In genomic region chr11:54018893-54019732, GRCm38 (mm10) we compare ENCODE assay signal across 25 mouse cellular contexts. TPM values are rescaled to one million over a fixed set of nuclear protein-coding genes. Genes with fewer than 3 reads are reported as not detected.
A peak's percentile ranks its signal among the peaks of the same experiment; 100 is the strongest.
DNase-seq lines count a peak whose midpoint lies in the region; ATAC-seq and TF ChIP-seq lines count a peak whose summit lies in the region.
"Had no signal": no experiment of that assay in that cellular context is flagged by ENCODE, and none has a peak within 500 bp of the region (broad histone marks: within the 10 kb centered on the region; RNA-seq: fewer than 3 reads in every experiment).

No protein-coding gene starts in this region.

- 77% methylated on average over 3 of the region's 3 CpGs for whole genome bisulfite sequencing in heart, embryonic 11.5 days (ENCODE audit: insufficient replicate concordance)

- no peak overlapping the region for H3ac ChIP-seq in C2C12 (ENCODE audit: control insufficient read depth, insufficient read length, low read depth)
- no peak overlapping the region for H3ac ChIP-seq in myocyte (ENCODE audit: control insufficient read depth, insufficient read length)

- no peaks in the 10 kb centered on the region for H3K36me3 ChIP-seq in heart, embryonic 11.5 days (ENCODE audit: control insufficient read depth, insufficient read depth, low read length)
- H3K36me3 ChIP-seq in C2C12 (ENCODE audit: control insufficient read depth, insufficient read depth) (no peaks in the 10 kb centered on the region), myocyte (ENCODE audit: control insufficient read depth, insufficient read depth) (no peaks in the 10 kb centered on the region)
- H3K36me3 ChIP-seq: heart, embryonic 12.5 days; hindbrain, embryonic 13.5 days; limb, embryonic 12.5 days; lung, embryonic 15.5 days had no signal

- H3K27ac ChIP-seq in heart, embryonic 11.5 days (ENCODE audit: low read depth, low read length) = no peak overlapping the region
- H3K27ac ChIP-seq in gastrocnemius, adult 2 months = no peak overlapping the region
- H3K27ac ChIP-seq: hindbrain, embryonic 13.5 days; limb, embryonic 12.5 days; lung, embryonic 15.5 days had no signal

- DNase-seq in heart, postnatal 4 days = no peak
- peak; percentile 18 for DNase-seq in induced T-regulatory cell, adult 2 months (ENCODE audit: low read depth)
- no peak for DNase-seq in adrenal gland, adult (ENCODE audit: inconsistent age in 2 of 2, low spot score in 1 of 2)
- no peak for DNase-seq in cerebellum, adult 8-10 months
- DNase-seq in gastrocnemius, adult 2 months = no peak
- DNase-seq: adrenal gland, postnatal 10 days; B cell, adult 2 months; cerebellum, adult 9-11 months; heart, postnatal 14 days; kidney, adult 9 months; kidney, postnatal 25 days; right cerebral cortex, postnatal 25 days; thymus, postnatal 14 days had no signal

- no peak overlapping the region for H3K4me2 ChIP-seq in heart, embryonic 11.5 days
- H3K4me2 ChIP-seq in myocyte (ENCODE audit: low read depth) = peak overlapping the region; percentile 72
- H3K4me2 ChIP-seq: heart, embryonic 12.5 days; hindbrain, embryonic 13.5 days; limb, embryonic 12.5 days; lung, embryonic 15.5 days had no signal

- peaks cover 19% of the 10 kb centered on the region for H3K79me2 ChIP-seq in C2C12 (ENCODE audit: control insufficient read depth, insufficient read depth)
- no peaks in the 10 kb centered on the region for H3K79me2 ChIP-seq in myocyte (ENCODE audit: control insufficient read depth, insufficient read depth)

- H3K4me1 ChIP-seq in heart, embryonic 11.5 days (ENCODE audit: control insufficient read depth, insufficient read depth, low read length) = no peaks in the 10 kb centered on the region
- H3K4me1 ChIP-seq: heart, embryonic 12.5 days; hindbrain, embryonic 13.5 days; limb, embryonic 12.5 days; lung, embryonic 15.5 days had no signal

- H3K9me3 ChIP-seq in heart, embryonic 11.5 days (replicated peaks; ENCODE audit: control insufficient read depth, low read length) = no peaks in the 10 kb centered on the region
- H3K9me3 ChIP-seq: heart, embryonic 12.5 days; hindbrain, embryonic 13.5 days; limb, embryonic 12.5 days; lung, embryonic 15.5 days had no signal

- no peak overlapping the region for H3K9ac ChIP-seq in heart, embryonic 11.5 days (ENCODE audit: low read depth, low read length)
- H3K9ac ChIP-seq: heart, embryonic 12.5 days; hindbrain, embryonic 13.5 days; limb, embryonic 12.5 days; lung, embryonic 15.5 days had no signal

- ATAC-seq in heart, embryonic 11.5 days (replicated peaks; ENCODE audit: insufficient number of reproducible peaks, low FRiP score, low TSS enrichment) = 0 out of 2 replicates have a peak, but pooled peaks have one; percentile 7
- ATAC-seq: forebrain, embryonic 16.5 days; midbrain, embryonic 16.5 days; Patski had no signal

- H3K4me3 ChIP-seq in heart, embryonic 11.5 days (ENCODE audit: low read depth, low read length) = no peak overlapping the region
- no peak overlapping the region for H3K4me3 ChIP-seq in C2C12 (ENCODE audit: insufficient read depth, poor library complexity, severe bottlenecking)
- H3K4me3 ChIP-seq in myocyte = no peak overlapping the region
- no peak overlapping the region for H3K4me3 ChIP-seq in gastrocnemius, adult 2 months
- H3K4me3 ChIP-seq: heart, embryonic 12.5 days; hindbrain, embryonic 13.5 days; limb, embryonic 12.5 days; lung, embryonic 15.5 days had no signal

- no peaks in the 10 kb centered on the region for H3K79me3 ChIP-seq in C2C12 (ENCODE audit: low read depth)

- TF ChIP-seq CTCF in C2C12 (IDR thresholded peaks at IDR 0.05; ENCODE audit: control insufficient read depth, insufficient read depth, insufficient read length) = no peak
- TF ChIP-seq CTCF in gastrocnemius, adult 2 months (IDR thresholded peaks at IDR 0.05) = no peak

- TF ChIP-seq POLR2A in myocyte (IDR thresholded peaks at IDR 0.05; ENCODE audit: insufficient read length, low read depth) = no peak

- intact Hi-C loops in gastrocnemius, adult 2 months (cut with DNase I) = no loop called here

- H3K27me3 ChIP-seq in heart, embryonic 11.5 days (ENCODE audit: control insufficient read depth, insufficient read depth, low read length) = peaks cover 2% of the 10 kb centered on the region; the same call in 1 of the 2 replicates
- no peaks in the 10 kb centered on the region for H3K27me3 ChIP-seq in C2C12 (ENCODE audit: control insufficient read depth, insufficient read depth, insufficient read length)
- H3K27me3 ChIP-seq in myocyte (ENCODE audit: control insufficient read depth, insufficient read depth, insufficient read length) = no peaks in the 10 kb centered on the region
- H3K27me3 ChIP-seq: lung, embryonic 15.5 days; Patski had no signal

TF ChIP-seq in C2C12, 6 proteins besides CTCF, POLR2A, EP300 and RAD21:
- no peak for TF ChIP-seq MYOD1 (IDR thresholded peaks at IDR 0.05; ENCODE audit: control insufficient read depth, insufficient read length, low read depth)
- no peak for TF ChIP-seq USF1 (IDR thresholded peaks at IDR 0.05; ENCODE audit: low read depth)
- peak; percentile 69 for TF ChIP-seq MAX (IDR thresholded peaks at IDR 0.05)
- peak; percentile 60 for TF ChIP-seq FOSL1 (IDR thresholded peaks at IDR 0.05; ENCODE audit: insufficient read depth, low read length, poor library complexity, severe bottlenecking)

TF ChIP-seq in myocyte, 11 proteins besides CTCF, POLR2A, EP300 and RAD21:
- TF ChIP-seq TCF3 (IDR thresholded peaks at IDR 0.05; ENCODE audit: insufficient read length, low read depth) = no peak
- no peak for TF ChIP-seq POLR2AphosphoS2 (IDR thresholded peaks at IDR 0.05; ENCODE audit: insufficient read length, low read depth)
- TF ChIP-seq SRF (IDR thresholded peaks at IDR 0.05; ENCODE audit: control insufficient read depth, insufficient read length, low read depth) = no peak
- TF ChIP-seq MYOD1 (IDR thresholded peaks at IDR 0.05; ENCODE audit: control insufficient read depth in 1 of 3, insufficient read length in 2 of 3, low read depth in 2 of 3) = no peak
- TF ChIP-seq E2F4 (IDR thresholded peaks at IDR 0.05; ENCODE audit: insufficient read depth) = no peak
- TF ChIP-seq MYOG (IDR thresholded peaks at IDR 0.05; ENCODE audit: control insufficient read depth in 1 of 3, insufficient read depth in 1 of 3, insufficient read length in 2 of 3, low read depth in 2 of 3) = no peak
- no peak for TF ChIP-seq MAX (IDR thresholded peaks at IDR 0.05; ENCODE audit: low read depth)
- TF ChIP-seq TCF12 (IDR thresholded peaks at IDR 0.05; ENCODE audit: insufficient read depth, poor library complexity, severe bottlenecking) = no peak
- TF ChIP-seq USF1 (IDR thresholded peaks at IDR 0.05; ENCODE audit: low read depth) = no peak
- no peak for TF ChIP-seq CEBPB (IDR thresholded peaks at IDR 0.05; ENCODE audit: insufficient read depth, poor library complexity, severe bottlenecking)
- TF ChIP-seq REST (IDR thresholded peaks at IDR 0.05; ENCODE audit: insufficient read depth, insufficient read length) = no peak

RNA-seq across cellular contexts. Expression of gene Slc22a4, which starts 8.8 kb away (rescaled TPM):
- 4.0 and 5.4 TPM in 2 replicates for polyA plus RNA-seq in heart, embryonic 11.5 days (2014; fragmentation: Nextera tagmentation; extraction: Ambion mirVana)
- total RNA-seq in heart, postnatal 4 days (2021) = 1 to 10 TPM in 1 of 2 experiments, under 1 TPM in 1; 0.86 to 1.4 TPM
- polyA plus RNA-seq in C2C12 (2012; fragmentation: generic; extraction: Trizol) (4.0 TPM), myocyte (2012; fragmentation: generic; extraction: Trizol) (2.0 TPM)
- total RNA-seq in gastrocnemius, adult 2 months (2021) = 1 to 10 TPM; 1.9 to 2.6 TPM

RNA-seq across cellular contexts. Expression of gene Slc22a21, which starts 39.0 kb away (rescaled TPM):
- 1.9 and 2.0 TPM in 2 replicates for polyA plus RNA-seq in heart, embryonic 11.5 days (2014; fragmentation: Nextera tagmentation; extraction: Ambion mirVana)
- total RNA-seq in heart, postnatal 4 days (2021) = 1 to 10 TPM; 1.9 to 2.4 TPM
- 1.5 TPM for polyA plus RNA-seq in C2C12 (2012; fragmentation: generic; extraction: Trizol)
- polyA plus RNA-seq in myocyte (2012; fragmentation: generic; extraction: Trizol) = 1.6 TPM
- total RNA-seq in gastrocnemius, adult 2 months (2021) = 1 to 10 TPM in 1 of 2 experiments, under 1 TPM in 1; 0.94 to 1.2 TPM
- total RNA-seq: neutrophil, adult 5-6 weeks had no signal

RNA-seq across cellular contexts. Expression of gene Pdlim4, which starts 49.7 kb away (rescaled TPM):
- 8.6 and 12.0 TPM in 2 replicates for polyA plus RNA-seq in heart, embryonic 11.5 days (2014; fragmentation: Nextera tagmentation; extraction: Ambion mirVana)
- total RNA-seq in heart, postnatal 4 days (2021) = 10 to 100 TPM; 25.4 to 26.8 TPM
- polyA plus RNA-seq in C2C12 (2012; fragmentation: generic; extraction: Trizol) (120 TPM), myocyte (2012; fragmentation: generic; extraction: Trizol) (469 TPM)
- 1 to 10 TPM; 4.7 to 7.9 TPM for total RNA-seq in gastrocnemius, adult 2 months (2021)
- total RNA-seq: megakaryocyte progenitor cell, adult 5-6 weeks had no signal
